Mouse (Mus musculus): ENCODE measurements at regions not wholly inside any gene's neighbourhood (a gene's known extent, or its start where the extent isn't known, plus 50 kb on each side); places are given as distances from the start of the nearest gene placed in this dataset.

DNA sequence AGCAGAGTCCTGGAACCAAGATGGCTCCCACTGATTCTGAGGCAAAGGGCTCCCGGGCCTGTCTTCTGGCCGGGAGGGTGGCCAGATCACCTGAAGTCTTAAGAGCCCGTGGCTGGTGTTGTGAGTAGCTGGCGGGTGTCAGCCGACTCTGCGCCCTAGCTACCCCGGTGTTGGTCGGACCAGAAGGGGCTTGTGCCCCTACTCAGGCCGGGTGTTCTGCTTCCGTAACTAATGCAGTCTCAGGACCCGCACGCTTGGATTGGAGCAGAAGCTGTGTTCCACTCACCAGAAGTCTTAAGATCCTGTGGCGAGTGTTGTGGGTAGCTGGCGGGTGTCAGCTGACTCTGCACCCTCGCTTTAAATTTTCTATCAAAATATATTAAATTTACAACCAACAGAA is 1285.3 kb upstream of the Cdh9 start:
- Histone ChIP-seq H3K4me2 (ENCODE audit: low read length) (no peak overlapping the region), H3K27me3 (ENCODE audit: control insufficient read depth, insufficient read depth, low read depth, low read length) (no peaks in the 10 kb centered on the region), H3K27ac (ENCODE audit: low read length) (no peak overlapping the region), H3K9me3 (replicated peaks; ENCODE audit: control insufficient read depth, low read length, poor library complexity, severe bottlenecking) (no peaks in the 10 kb centered on the region), H3K36me3 (ENCODE audit: control insufficient read depth, insufficient read depth, low read length) (no peaks in the 10 kb centered on the region), H3K9ac (ENCODE audit: low read depth, low read length) (no peak overlapping the region), H3K4me1 (ENCODE audit: control insufficient read depth, insufficient read depth, low read length) (no peaks in the 10 kb centered on the region), H3K4me3 (ENCODE audit: low read depth, low read length) (no peak overlapping the region)
- no peak for ATAC-seq
- WGBS = 93% methylated on average over 15 of the region's 15 CpGs

DNA sequence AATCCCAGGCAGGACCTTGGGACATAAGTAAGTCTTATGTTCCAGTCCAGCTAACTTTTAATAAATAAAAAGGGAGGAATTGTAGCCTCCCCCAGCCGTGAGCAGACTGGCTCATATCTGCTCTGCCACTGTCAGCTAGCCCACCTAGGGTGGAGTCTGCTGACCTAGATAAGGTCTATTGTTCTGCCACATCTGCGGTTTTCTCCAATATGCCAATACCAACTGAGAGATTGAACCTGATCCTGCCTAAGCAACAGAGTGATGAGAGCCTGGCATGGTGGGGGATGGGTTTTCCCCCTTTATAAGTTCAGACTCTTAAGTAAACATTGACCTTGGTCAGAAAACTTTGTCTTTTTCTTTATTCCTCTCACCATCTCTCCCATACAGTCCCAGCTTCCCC is 1250.9 kb upstream of the Cdh9 start:
- H3K9ac ChIP-seq (ENCODE audit: low read depth, low read length) = no peak overlapping the region
- H3K36me3 ChIP-seq (ENCODE audit: control insufficient read depth, insufficient read depth, low read length) = no peaks in the 10 kb centered on the region
- H3K9me3 ChIP-seq (replicated peaks; ENCODE audit: control insufficient read depth, low read length, poor library complexity, severe bottlenecking) = no peaks in the 10 kb centered on the region
- no peak for ATAC-seq
- H3K4me3 ChIP-seq (ENCODE audit: low read depth, low read length) = no peak overlapping the region
- H3K27ac ChIP-seq (ENCODE audit: low read length) = no peak overlapping the region
- no peaks in the 10 kb centered on the region for H3K27me3 ChIP-seq (ENCODE audit: control insufficient read depth, insufficient read depth, low read depth, low read length)
- 76% methylated on average over 2 of the region's 2 CpGs for WGBS
- no peaks in the 10 kb centered on the region for H3K4me1 ChIP-seq (ENCODE audit: control insufficient read depth, insufficient read depth, low read length)
- H3K4me2 ChIP-seq (ENCODE audit: low read length) = no peak overlapping the region

DNA sequence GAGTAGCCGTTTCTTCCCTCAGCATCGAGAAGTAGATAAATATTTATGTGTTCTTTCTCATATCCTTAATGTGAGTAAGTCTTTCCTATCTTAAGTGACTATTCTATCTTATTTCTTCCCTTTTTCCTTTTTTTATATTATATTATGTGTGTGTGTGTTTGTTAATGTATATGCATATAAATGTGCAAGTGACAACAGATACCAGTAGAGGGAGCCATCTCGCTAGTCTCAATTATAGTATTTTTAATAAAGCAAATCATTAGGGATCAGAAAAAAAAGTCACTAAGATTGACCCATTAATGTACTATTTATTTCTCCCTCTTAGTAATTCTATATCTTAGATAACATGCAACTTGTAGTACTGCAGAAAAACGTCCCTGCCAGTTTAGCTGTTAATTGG is 1228.3 kb upstream of the Cdh9 start:
- Histone ChIP-seq H3K4me3 (ENCODE audit: low read depth, low read length) (no peak overlapping the region), H3K27me3 (ENCODE audit: control insufficient read depth, insufficient read depth, low read depth, low read length) (no peaks in the 10 kb centered on the region), H3K4me1 (ENCODE audit: control insufficient read depth, insufficient read depth, low read length) (no peaks in the 10 kb centered on the region), H3K9ac (ENCODE audit: low read depth, low read length) (no peak overlapping the region), H3K4me2 (ENCODE audit: low read length) (no peak overlapping the region), H3K9me3 (replicated peaks; ENCODE audit: control insufficient read depth, low read length, poor library complexity, severe bottlenecking) (no peaks in the 10 kb centered on the region), H3K36me3 (ENCODE audit: control insufficient read depth, insufficient read depth, low read length) (no peaks in the 10 kb centered on the region), H3K27ac (ENCODE audit: low read length) (no peak overlapping the region)
- WGBS = 91% methylated on average over 4 of the region's 4 CpGs
- no peak for ATAC-seq

DNA sequence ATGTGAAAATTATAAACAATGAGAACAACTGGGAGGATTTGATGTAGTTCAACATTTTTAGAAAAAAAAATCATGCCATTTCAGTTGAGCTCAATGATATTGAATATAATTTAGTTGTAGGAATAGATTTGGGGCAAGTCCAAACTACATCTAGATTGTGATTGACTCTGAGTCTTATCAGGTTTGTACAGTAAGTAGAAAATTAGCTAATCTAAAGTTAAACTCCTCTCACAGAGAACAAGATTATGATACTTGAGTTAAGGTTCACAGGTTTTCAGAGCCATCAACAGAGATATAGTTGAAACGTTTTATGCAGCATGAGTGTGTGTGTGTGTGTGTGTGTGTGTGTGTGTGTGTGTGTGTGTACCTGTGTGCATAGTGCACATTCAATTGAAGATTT is 1189.6 kb upstream of the Cdh9 start:
- Histone ChIP-seq H3K4me1 (ENCODE audit: control insufficient read depth, insufficient read depth, low read length) (no peaks in the 10 kb centered on the region), H3K27ac (ENCODE audit: low read length) (no peak overlapping the region), H3K9me3 (replicated peaks; ENCODE audit: control insufficient read depth, low read length, poor library complexity, severe bottlenecking) (no peaks in the 10 kb centered on the region), H3K4me2 (ENCODE audit: low read length) (no peak overlapping the region), H3K9ac (ENCODE audit: low read depth, low read length) (no peak overlapping the region), H3K27me3 (ENCODE audit: control insufficient read depth, insufficient read depth, low read depth, low read length) (no peaks in the 10 kb centered on the region), H3K36me3 (ENCODE audit: control insufficient read depth, insufficient read depth, low read length) (no peaks in the 10 kb centered on the region), H3K4me3 (ENCODE audit: low read depth, low read length) (no peak overlapping the region)
- WGBS = 70% methylated on average over 1 of the region's 1 CpGs
- no peak for ATAC-seq

DNA sequence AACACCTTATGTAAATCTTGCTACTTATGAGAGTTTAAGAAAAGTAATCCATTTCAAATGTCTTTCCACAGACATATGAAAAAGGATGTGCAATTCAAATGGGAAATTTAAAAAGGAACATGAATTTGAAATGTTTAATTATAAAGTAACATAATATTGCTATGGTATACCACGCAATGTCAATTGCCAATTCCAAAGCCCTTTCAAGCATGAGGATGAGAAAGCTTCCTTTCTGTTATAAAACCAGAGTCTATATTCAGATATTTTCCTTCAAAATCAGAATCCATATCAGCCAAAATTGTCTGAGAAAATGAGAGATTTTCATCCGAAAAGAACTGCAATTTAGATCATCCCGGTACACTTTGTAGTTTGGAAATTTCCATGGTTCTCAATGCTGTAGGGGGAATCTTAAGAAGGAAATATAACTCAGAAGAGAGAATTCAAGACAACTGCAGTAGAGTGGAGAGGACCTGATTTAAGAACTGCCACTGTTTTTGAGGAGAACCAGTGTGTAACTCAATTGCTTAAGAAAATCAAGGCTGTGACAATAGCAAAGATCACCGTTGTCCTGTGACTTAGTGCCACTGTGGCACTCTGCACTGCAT is 1169.3 kb upstream of the Cdh9 start:
- H3K27me3 ChIP-seq (ENCODE audit: control insufficient read depth, insufficient read depth, low read depth, low read length) = no peaks in the 10 kb centered on the region
- no peaks in the 10 kb centered on the region for H3K9me3 ChIP-seq (replicated peaks; ENCODE audit: control insufficient read depth, low read length, poor library complexity, severe bottlenecking)
- H3K4me2 ChIP-seq (ENCODE audit: low read length) = no peak overlapping the region
- H3K4me3 ChIP-seq (ENCODE audit: low read depth, low read length) = no peak overlapping the region
- no peak overlapping the region for H3K27ac ChIP-seq (ENCODE audit: low read length)
- no peaks in the 10 kb centered on the region for H3K36me3 ChIP-seq (ENCODE audit: control insufficient read depth, insufficient read depth, low read length)
- no peaks in the 10 kb centered on the region for H3K4me1 ChIP-seq (ENCODE audit: control insufficient read depth, insufficient read depth, low read length)
- 96% methylated on average over 4 of the region's 4 CpGs for WGBS
- H3K9ac ChIP-seq (ENCODE audit: low read depth, low read length) = no peak overlapping the region
- ATAC-seq = no peak

DNA sequence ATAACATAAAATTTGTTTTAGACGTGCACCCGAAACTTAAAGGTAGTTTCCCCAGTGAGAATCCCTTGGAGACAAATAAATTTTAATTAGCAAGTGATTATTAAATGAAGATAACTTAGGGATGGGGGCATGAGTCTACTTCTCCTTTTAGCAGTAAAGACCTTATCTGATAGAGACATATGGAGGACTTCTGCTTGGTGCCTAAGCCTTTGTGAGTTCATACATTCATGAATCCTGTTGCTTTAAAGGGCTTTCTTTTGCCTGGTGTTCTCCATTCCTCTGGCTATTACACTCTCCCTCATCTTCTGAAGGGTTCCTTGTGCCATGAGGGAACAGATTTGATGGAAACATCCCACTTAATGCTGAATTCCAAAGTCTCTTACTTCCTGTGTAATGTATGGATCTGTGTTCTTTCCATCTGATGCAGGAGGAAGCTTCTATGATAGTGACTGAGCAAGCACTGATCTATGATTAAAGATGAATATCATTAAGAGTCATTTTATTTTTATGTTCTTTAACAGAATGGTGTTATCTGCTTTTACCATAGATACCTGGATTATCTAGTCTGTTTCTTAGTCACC is 1146.2 kb upstream of the Cdh9 start:
- Histone ChIP-seq H3K4me1 (ENCODE audit: control insufficient read depth, insufficient read depth, low read length) (no peaks in the 10 kb centered on the region), H3K36me3 (ENCODE audit: control insufficient read depth, insufficient read depth, low read length) (no peaks in the 10 kb centered on the region), H3K9me3 (replicated peaks; ENCODE audit: control insufficient read depth, low read length, poor library complexity, severe bottlenecking) (no peaks in the 10 kb centered on the region), H3K9ac (ENCODE audit: low read depth, low read length) (no peak overlapping the region), H3K27ac (ENCODE audit: low read length) (no peak overlapping the region), H3K27me3 (ENCODE audit: control insufficient read depth, insufficient read depth, low read depth, low read length) (no peaks in the 10 kb centered on the region), H3K4me2 (ENCODE audit: low read length) (no peak overlapping the region), H3K4me3 (ENCODE audit: low read depth, low read length) (no peak overlapping the region)
- ATAC-seq = no peak
- 95% methylated on average over 2 of the region's 2 CpGs for WGBS

DNA sequence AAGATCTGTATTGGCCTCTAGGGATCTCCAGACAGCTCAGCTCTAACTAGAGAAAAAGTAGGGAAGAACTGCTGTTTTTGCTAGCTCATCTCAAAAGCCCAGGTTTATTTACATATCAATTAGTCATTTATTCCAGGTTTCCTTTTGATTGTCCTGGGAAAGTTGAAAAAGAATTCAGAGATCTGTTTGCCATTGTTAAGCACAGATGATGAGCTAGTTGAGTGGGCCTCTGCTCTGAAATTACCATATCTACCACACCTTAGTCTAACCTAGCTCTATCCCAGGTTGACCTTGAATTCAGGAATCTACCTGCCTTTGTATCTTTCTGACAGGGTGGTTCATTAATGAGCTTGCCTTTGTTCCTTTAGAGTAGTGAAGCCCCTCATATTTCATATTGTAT is 1110.6 kb upstream of the Cdh9 start:
- H3K36me3 ChIP-seq (ENCODE audit: control insufficient read depth, insufficient read depth, low read length) = no peaks in the 10 kb centered on the region
- H3K4me3 ChIP-seq (ENCODE audit: low read depth, low read length) = no peak overlapping the region
- no peak overlapping the region for H3K27ac ChIP-seq (ENCODE audit: low read length)
- no peak overlapping the region for H3K4me2 ChIP-seq (ENCODE audit: low read length)
- H3K4me1 ChIP-seq (ENCODE audit: control insufficient read depth, insufficient read depth, low read length) = no peaks in the 10 kb centered on the region
- H3K9ac ChIP-seq (ENCODE audit: low read depth, low read length) = no peak overlapping the region
- H3K9me3 ChIP-seq (replicated peaks; ENCODE audit: control insufficient read depth, low read length, poor library complexity, severe bottlenecking) = no peaks in the 10 kb centered on the region
- no peak for ATAC-seq
- H3K27me3 ChIP-seq (ENCODE audit: control insufficient read depth, insufficient read depth, low read depth, low read length) = no peaks in the 10 kb centered on the region

DNA sequence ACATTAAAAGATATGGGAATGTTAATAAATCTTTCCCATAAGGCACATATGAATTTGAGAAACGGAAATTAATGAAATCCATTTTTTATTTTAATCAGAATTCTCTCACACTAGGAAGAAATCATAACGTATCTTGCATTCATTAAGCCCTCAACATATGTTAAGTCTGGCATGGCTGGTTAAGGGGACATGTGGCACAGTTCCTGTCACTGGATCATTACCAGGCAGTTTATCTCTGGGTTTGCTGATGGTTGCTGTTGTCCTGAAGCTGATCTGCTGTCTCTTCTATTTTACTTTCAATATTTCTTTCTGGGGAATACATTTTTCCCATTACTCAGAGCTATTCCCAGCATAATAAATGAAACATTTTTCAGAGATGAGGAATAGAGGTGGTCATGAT is 1099.3 kb upstream of the Cdh9 start:
- Histone ChIP-seq H3K27me3 (ENCODE audit: control insufficient read depth, insufficient read depth, low read depth, low read length) (no peaks in the 10 kb centered on the region), H3K36me3 (ENCODE audit: control insufficient read depth, insufficient read depth, low read length) (no peaks in the 10 kb centered on the region), H3K9me3 (replicated peaks; ENCODE audit: control insufficient read depth, low read length, poor library complexity, severe bottlenecking) (no peaks in the 10 kb centered on the region), H3K27ac (ENCODE audit: low read length) (no peak overlapping the region), H3K4me1 (ENCODE audit: control insufficient read depth, insufficient read depth, low read length) (no peaks in the 10 kb centered on the region), H3K4me3 (ENCODE audit: low read depth, low read length) (no peak overlapping the region), H3K4me2 (ENCODE audit: low read length) (no peak overlapping the region), H3K9ac (ENCODE audit: low read depth, low read length) (no peak overlapping the region)
- no peak for ATAC-seq
- WGBS = 74% methylated on average over 2 of the region's 2 CpGs

DNA sequence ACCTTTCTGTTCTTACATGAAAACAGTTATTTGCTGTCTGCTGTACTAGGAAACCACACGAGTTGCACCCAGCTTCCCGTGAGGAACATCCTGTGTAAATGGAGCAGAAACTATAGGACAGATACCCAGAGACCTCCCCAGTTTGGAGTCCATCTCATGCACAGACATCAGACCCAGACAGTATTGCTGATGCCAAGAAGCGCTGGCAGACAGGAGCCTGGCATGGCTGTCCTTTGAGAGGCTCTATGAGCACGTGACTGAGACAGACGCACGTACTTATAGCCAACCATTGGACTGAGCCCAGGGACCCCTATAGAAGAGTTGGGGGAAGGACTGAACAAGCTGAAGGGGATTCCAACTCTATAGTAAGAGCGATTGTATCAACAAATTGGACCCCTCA is 1098.3 kb upstream of the Cdh9 start:
- Histone ChIP-seq H3K27me3 (ENCODE audit: control insufficient read depth, insufficient read depth, low read depth, low read length) (no peaks in the 10 kb centered on the region), H3K36me3 (ENCODE audit: control insufficient read depth, insufficient read depth, low read length) (no peaks in the 10 kb centered on the region), H3K4me2 (ENCODE audit: low read length) (no peak overlapping the region), H3K9me3 (replicated peaks; ENCODE audit: control insufficient read depth, low read length, poor library complexity, severe bottlenecking) (no peaks in the 10 kb centered on the region), H3K27ac (ENCODE audit: low read length) (no peak overlapping the region), H3K4me3 (ENCODE audit: low read depth, low read length) (no peak overlapping the region), H3K4me1 (ENCODE audit: control insufficient read depth, insufficient read depth, low read length) (no peaks in the 10 kb centered on the region), H3K9ac (ENCODE audit: low read depth, low read length) (no peak overlapping the region)
- no peak for ATAC-seq
- WGBS = 90% methylated on average over 7 of the region's 7 CpGs

Data from midbrain, embryonic 16.5 days (tissue).